Mouse (Mus musculus) ES-E14 (cell line): ENCODE data around the gene Slirp.

Experiments used
- CHD2 ChIP-seq: IDR thresholded peaks from 2 replicates; pipeline ENCODE4 v1.6.1; 2014; ENCODE audit warnings: mild to moderate bottlenecking, low read depth, low read length, inconsistent platforms
- HCFC1 ChIP-seq: IDR thresholded peaks from 2 replicates; pipeline ENCODE4 v1.6.1; 2012; ENCODE audit warnings: low read length, inconsistent platforms, borderline replicate concordance; ENCODE audit not compliant: insufficient read depth
- MAFK ChIP-seq: IDR thresholded peaks from 2 replicates; pipeline ENCODE4 v1.6.1; 2014; ENCODE audit warnings: mild to moderate bottlenecking, low read depth, low read length, inconsistent platforms; ENCODE audit not compliant: insufficient read depth
- ZC3H11A ChIP-seq: IDR thresholded peaks from 2 replicates; pipeline ENCODE4 v1.6.1; 2012; ENCODE audit warnings: low read depth, mild to moderate bottlenecking, inconsistent platforms, low read length, borderline replicate concordance
- ZNF384 ChIP-seq: IDR thresholded peaks from 2 replicates; pipeline ENCODE4 v1.6.1; 2012; ENCODE audit warnings: low read depth, low read length, inconsistent platforms

DNA sequence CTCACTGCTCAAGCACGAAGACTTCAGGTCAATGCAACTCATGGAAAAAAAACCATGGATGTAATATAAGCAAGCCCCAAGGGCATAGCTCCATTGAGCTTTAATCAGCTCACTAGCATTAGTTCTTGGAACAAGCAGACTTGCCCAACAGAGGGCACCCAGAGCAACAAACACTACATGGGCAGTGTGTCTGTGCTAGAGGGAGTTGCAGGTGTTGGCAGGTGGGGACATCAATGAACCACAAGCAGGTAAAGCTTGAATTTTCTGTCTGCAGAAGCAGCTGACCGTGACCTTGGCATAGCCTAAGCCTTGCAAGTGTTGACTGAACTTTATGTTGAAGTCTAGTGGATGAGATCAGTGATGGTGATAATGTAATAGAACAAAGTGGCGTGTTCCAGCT is 31.1 kb downstream of the Slirp start:
- TF ChIP-seq ZC3H11A (no peak), HCFC1 (no peak), MAFK (no peak), ZNF384 (no peak), CHD2 (no peak)
